Mouse (Mus musculus) cerebellum, adult 2 months (tissue): ENCODE results near the gene Ap1g1. TPM values are rescaled to one million over a fixed set of nuclear protein-coding genes. Genes with fewer than 3 reads are reported as not detected.

Experiments
- DNase-seq, 2 experiments: peaks; one replicate each; pipeline ENCODE4 v3.0.0; 2021
- H3K27ac ChIP-seq: fragments of 200-500 bp; 2 replicates; pipeline ENCODE4 v1.5.1; 2012; ENCODE audit warnings: low read length, control low read depth, inconsistent platforms; ENCODE audit not compliant: insufficient read depth
- H3K27me3 ChIP-seq: fragments of 200-500 bp; 2 replicates; pipeline ENCODE4 v1.6.1; 2012; ENCODE audit warnings: inconsistent platforms, mild to moderate bottlenecking, low read length, moderate library complexity; ENCODE audit not compliant: control insufficient read depth, insufficient read depth
- H3K4me1 ChIP-seq: fragments of 200-500 bp; 2 replicates; pipeline ENCODE4 v1.6.1; 2011; ENCODE audit warnings: low read length; ENCODE audit not compliant: control insufficient read depth, insufficient read depth
- H3K4me3 ChIP-seq: fragments of 200-500 bp; replicated peaks from 2 replicates; pipeline ENCODE3; 2011; ENCODE audit warnings: mild to moderate bottlenecking, low read depth, low read length, control low read depth; ENCODE audit not compliant: insufficient read depth
- CTCF ChIP-seq: fragments of 200-500 bp; IDR thresholded peaks from 2 replicates; pipeline ENCODE4 v1.5.1; 2011; ENCODE audit warnings: low read depth, mild to moderate bottlenecking, control low read depth, low read length, moderate library complexity, borderline replicate concordance; ENCODE audit not compliant: insufficient read depth
- POLR2A ChIP-seq: fragments of 200-500 bp; IDR thresholded peaks from 2 replicates; pipeline ENCODE4 v1.6.1; 2011; ENCODE audit warnings: low read length, control low read depth, borderline replicate concordance; ENCODE audit not compliant: insufficient read depth
- WGBS: fragments of 180-500 bp; shearing (Covaris S2); methylation state at CpG from one replicate; pipeline ENCODE4 v1.1.7; 2018; 5-methylcytosine and 5-hydroxymethylcytosine counted together
- polyA plus RNA-seq: library from polyadenylated mRNA; depleted of rRNA; stranded (reverse); fragments of >200 nt; gene quantifications from 2 replicates; pipeline ENCODE4 v1.2.3, GENCODE M21; 2012; rRNA removed

The Ap1g1 gene
- polyA plus RNA-seq, 1 experiment: 74.4 TPM

GRCm38 (mm10) chr8:109907376-109907775, 129.0 kb downstream of the Ap1g1 start:
- DNase-seq: peak in 1 of 2 experiments; percentile 36
- H3K4me1 ChIP-seq: peaks cover 5% of the 10 kb centered on the region; the same call in 1 of the 2 replicates
- WGBS: 18% methylated on average over 4 of the region's 4 CpGs
- TF ChIP-seq POLR2A (no peak), CTCF (no peak)
- H3K4me3 ChIP-seq: no peak overlapping the region
- H3K27ac ChIP-seq: no peak overlapping the region
- H3K27me3 ChIP-seq: no peaks in the 10 kb centered on the region

Other genes starting within 250 kb of the Ap1g1 start
- 23.8 and 25.3 TPM in 2 replicates for gene Dhx38, start 212.7 kb upstream of the Ap1g1 start, polyA plus RNA-seq
- 9.8 and 10.3 TPM in 2 replicates for gene Txnl4b, start 212.7 kb upstream of the Ap1g1 start, polyA plus RNA-seq
- gene Hp, start 199.4 kb upstream of the Ap1g1 start, polyA plus RNA-seq: 0.38 and 0.44 TPM in 2 replicates
- 29.4 and 31.6 TPM in 2 replicates for gene Dhodh, start 169.9 kb upstream of the Ap1g1 start, polyA plus RNA-seq
- 0.08 TPM in 1 of 2 replicates, not detected in the other for gene Pkd1l3, start 164.0 kb upstream of the Ap1g1 start, polyA plus RNA-seq
- 88.2 and 90.7 TPM in 2 replicates for gene Ist1, start 85.3 kb upstream of the Ap1g1 start, polyA plus RNA-seq
- gene Zfp821, start 73.0 kb upstream of the Ap1g1 start, polyA plus RNA-seq: 30.9 and 32.0 TPM in 2 replicates
- 14.6 and 16.0 TPM in 2 replicates for gene Atxn1l, start 40.8 kb upstream of the Ap1g1 start, polyA plus RNA-seq
- gene Phlpp2, start 90.0 kb downstream of the Ap1g1 start, polyA plus RNA-seq: 19.2 TPM in 2 replicates
- 0.21 and 0.33 TPM in 2 replicates for gene Marveld3, start 183.6 kb downstream of the Ap1g1 start, polyA plus RNA-seq
- gene Tat, start 211.9 kb downstream of the Ap1g1 start, polyA plus RNA-seq: 0.05 TPM in 1 of 2 replicates, not detected in the other